Mouse (Mus musculus) ovary, adult 18-20 months (tissue): ENCODE results near the gene Dusp1.

Source experiments
- DNase-seq: peaks from one replicate; pipeline ENCODE4 v3.0.0; 2022; ENCODE audit warnings: low spot score, mixed read lengths

The Dusp1 gene

GRCm38 (mm10) chr17:26584063-26584462, 22.1 kb upstream of the Dusp1 start:
- DNase-seq = no peak

GRCm38 (mm10) chr17:26583606-26584005, 21.7 kb upstream of the Dusp1 start:
- DNase-seq = no peak

- DNase-seq = no peak
Observed at GRCm38 (mm10) chr17:26583056-26583455, 21.1 kb upstream of the Dusp1 start.

GRCm38 (mm10) chr17:26582297-26582696, 20.4 kb upstream of the Dusp1 start:
- DNase-seq = peak; percentile 55

GRCm38 (mm10) chr17:26580873-26581401, 19.0 kb upstream of the Dusp1 start:
- no peak for DNase-seq

- DNase-seq = no peak
Observed at GRCm38 (mm10) chr17:26579396-26579795, 17.5 kb upstream of the Dusp1 start.

DNA sequence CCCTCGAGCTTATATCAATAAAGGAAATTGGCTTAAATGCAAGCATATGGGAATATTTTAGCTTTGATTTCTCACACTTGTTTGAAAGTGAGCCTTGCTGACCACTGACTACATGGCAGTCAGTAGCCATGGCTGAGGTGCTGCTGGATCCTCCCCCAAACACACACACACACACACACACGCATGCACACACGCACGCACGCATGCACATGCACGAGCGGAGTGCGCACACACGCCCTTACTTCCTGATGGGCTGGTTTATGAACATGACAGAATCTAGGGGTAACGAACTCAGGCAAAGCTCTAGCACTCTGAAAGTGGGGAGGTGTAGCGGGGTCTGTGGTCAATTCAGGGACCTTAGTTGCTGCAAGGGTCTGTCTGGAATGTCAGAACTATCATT, 16.8 kb upstream of the Dusp1 start:
- no peak for DNase-seq

DNA sequence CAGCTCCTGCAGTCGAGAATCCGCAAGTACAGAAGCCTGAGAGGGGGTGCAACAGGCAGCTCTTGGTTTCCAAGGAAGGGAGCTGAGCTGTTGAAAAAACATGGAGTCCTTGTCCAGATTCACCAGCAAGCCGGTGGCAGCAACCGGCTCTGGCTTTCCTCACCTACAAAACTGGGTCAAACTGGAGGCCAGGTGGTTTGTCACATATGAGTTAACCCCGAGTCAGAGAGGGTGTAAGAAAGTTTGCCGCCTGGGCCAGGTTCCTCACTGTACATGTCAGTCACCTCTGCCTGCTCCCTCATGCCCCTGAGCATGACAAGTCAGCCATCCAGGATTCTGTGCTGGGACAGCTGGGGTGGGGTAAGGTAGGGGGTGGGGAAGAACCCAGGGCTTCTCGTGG, 16.2 kb upstream of the Dusp1 start:
- no peak for DNase-seq

DNA sequence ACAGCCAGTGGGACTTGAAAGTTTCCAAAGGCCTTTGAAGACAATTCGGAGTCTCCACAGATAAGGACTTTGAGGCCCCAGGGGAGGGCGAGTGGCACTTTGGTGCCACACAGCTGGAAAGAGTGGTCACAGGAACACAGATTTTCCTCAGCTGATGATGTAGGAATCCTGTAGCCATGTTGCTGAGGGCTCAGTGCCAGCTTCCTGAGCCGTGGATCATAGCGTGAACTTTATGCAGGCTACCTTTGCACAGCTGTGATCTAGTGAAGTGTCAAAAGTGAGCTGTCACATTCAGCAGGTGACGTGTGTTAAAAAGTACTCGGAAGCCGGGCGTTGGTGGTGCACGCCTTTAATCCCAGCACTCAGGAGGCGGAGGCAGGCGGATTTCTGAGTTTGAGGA, 15.4 kb upstream of the Dusp1 start:
- no peak for DNase-seq

GRCm38 (mm10) chr17:26576833-26577232, 14.9 kb upstream of the Dusp1 start:
- DNase-seq = peak; percentile 31

DNA sequence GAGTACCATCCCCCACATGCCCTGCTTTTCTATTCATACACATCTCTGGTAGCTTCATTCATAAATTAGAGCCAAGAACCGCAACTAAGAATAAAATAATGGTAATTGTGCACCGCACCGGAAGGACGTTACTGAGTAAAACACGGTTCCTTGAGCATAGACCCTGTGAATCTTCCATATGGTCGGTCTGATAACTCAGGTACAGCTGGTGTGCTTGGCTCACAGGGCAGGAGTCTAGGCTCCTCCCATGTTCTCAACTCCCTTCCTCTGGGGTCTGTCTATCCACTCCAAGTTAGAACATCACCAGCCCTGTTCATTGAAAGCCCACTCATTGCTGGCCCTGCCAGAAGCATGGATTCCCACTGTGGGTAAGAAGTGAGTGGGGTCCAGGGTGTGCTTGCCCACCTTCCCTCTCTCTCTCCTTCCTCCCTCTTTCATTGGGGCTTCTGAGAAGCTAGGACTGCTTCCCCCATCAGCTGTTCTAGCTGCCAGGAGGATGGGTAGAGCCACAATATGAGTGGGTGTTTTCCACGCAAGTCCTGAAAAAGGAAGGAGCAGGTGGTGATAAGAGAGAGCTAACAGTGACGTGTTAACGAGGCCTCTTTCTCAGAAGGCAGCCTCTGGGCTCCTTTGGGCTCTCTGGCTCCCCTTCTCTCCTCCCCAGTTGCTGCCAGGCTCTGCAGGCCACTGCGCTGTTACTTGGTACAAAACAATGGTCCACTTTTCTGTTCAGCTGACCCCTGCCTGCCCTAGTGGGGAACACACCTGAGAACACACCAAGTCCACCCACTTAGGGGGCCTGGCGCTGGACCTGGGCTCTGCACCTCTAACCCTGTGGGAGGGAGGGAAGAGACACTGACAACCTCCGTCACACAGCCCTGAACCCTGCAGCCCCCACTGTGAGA, 14.1 kb upstream of the Dusp1 start:
- no peak for DNase-seq

DNA sequence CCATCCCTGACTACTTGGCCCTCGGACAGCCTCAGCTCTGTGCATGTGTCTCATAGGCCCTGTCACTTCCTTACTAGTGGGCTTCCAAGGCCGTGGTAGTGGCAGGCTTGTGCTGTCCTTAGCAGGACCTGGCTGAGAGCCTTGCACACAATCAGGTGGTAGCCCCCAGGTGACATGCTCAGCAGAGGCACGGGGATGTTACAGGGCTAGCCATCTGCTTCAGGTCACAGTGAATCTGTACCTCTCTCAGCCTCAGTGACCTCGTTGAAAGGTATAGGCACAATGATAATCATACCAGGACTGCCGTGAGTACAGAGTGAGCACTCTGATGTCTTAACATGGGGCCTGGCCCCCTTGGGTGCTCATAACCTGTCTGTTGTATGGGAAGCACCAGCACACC, 12.8 kb upstream of the Dusp1 start:
- DNase-seq = no peak

GRCm38 (mm10) chr17:26574118-26574517, 12.2 kb upstream of the Dusp1 start:
- no peak for DNase-seq

GRCm38 (mm10) chr17:26572265-26572664, 10.3 kb upstream of the Dusp1 start:
- DNase-seq = no peak

DNA sequence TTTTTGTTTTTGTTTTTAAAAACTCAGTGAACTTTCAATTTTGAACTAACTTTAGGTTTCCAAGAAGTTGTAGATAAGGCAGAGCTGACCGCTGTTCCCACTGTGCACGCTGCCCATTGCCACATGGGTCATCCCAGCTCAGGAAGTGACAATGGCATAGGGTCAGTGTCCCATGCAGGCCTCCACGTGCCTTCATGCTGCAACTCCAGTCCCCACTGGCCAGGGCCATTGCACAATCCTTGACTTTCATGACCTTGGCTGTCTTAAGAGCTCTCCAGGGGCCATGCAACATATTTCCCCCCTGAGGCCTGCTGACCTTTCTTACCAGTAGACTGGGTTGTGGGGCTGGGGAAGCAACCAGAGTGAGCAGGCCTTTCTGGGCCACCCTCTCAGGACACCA, 9.4 kb upstream of the Dusp1 start:
- peak; percentile 25 for DNase-seq

DNA sequence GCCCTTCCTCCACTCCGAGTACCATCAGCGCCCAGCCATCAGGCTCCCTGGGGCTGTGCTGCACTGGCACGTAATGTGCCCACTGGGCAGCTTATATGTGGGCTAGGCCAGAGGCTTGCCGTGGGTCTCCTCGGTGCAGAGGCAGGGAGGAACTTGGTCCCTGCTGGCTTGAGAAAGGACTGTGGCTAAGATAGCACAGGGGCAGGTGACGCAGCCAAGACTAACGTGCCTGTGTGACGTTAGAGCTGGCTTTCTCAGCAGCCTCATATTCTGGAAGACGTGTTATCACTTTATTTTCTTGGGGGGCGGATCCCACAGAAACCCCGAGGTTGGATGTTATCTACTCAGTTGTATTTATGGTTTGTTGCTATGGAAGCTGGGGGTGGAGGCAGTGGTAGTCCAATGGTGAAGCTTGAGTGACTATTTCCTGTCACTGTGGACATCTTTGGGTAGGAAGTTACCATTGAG, 8.8 kb upstream of the Dusp1 start:
- no peak for DNase-seq

DNA sequence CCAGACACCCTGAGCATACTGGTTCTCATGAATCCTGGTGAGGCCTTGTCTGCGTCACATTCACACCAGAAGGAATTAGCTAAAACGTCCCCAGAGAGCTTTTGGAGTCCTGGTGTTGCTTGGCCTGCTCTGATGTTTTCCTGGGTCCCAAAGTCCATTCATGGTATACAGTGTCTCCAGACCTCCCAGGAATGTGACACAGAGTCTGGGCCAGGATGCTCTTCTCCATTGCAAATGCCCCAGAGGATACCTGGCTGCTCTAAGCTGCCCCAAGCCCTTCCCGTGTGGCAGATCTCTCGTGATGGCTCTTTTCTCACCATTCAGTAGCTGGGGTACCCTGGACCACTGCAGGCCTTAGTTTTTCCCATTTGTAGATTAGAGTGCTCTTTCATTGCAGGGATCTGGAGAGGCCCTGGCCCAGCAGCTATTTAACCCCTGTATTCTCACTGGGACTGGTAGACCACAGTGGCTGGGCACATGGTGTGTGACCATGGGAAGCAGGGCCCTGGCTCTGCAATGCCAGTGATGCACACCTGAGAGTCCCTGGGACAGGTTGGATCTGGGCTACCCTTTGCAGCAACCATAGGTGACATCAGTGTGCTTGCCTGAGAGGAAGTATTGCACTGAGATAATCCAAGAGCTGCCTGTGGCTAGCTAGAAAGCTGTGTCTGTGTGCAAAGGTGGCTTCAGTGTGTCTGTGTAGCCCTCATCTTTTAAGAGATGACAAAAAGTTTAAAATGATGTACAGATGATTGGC, 7.8 kb upstream of the Dusp1 start:
- no peak for DNase-seq

GRCm38 (mm10) chr17:26567818-26568173, 5.9 kb upstream of the Dusp1 start:
- no peak for DNase-seq

GRCm38 (mm10) chr17:26567142-26567817, 5.4 kb upstream of the Dusp1 start:
- DNase-seq = no peak

- no peak for DNase-seq
Observed at GRCm38 (mm10) chr17:26564439-26564838, 2.5 kb upstream of the Dusp1 start.

DNA sequence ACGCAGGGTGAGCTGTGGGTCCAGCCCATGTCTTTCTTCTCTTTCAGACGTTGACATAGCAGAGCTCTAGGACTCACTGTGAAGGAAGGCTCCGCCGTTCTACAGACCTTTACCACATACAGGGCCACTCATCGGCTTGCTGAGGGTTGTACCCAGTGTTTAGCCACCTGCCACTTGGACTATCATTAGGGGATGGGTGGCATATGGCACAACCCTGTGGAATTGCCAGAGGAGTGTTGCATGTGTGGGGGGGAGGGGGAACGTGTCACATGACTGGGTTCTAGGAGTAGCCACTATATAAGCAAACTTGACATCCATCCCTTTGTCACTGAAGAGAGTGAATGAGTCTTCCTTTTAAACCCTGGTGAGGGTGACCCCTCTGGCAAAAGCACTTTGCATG, 1.5 kb upstream of the Dusp1 start:
- DNase-seq = no peak

DNA sequence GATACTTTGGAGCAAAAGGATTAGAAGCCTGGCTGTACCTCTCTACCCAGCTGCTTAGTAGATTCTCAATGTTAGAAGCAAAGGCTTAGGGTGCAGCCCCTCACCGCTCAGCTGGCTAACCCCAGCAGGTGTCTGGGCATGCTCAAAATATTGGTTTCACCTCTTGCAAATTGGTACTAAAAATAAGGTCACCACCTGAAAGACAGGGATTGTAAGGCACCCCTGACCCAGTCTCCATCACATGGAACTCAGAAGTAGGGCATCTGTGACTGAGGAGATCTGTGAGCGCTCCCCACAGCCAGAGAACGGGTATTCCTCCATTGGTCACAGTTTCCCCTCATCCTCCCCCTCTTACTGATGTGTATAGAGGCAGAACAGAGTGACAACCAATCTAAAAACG, 364 bp upstream of the Dusp1 start:
- DNase-seq = no peak

DNA sequence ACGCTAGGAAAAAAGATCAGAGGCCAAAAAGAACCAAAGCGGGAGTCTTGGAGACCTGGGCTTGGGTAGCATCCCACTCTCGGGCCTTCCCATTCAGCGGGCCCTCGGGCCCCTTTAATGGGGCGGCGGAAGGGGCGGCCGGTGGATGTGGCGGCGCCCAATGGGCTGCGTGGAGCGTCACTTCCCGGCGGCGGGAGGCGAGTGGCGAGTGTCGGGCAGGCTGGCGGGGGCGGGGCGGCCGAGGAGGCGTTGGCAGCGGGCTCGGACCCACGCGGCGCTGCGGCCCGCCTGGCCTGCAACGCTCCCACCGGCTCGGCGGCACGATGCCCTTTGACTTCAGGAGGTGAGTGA, 663 bp downstream of the Dusp1 start, which contains the start of gene Ergic1:
Gene Ergic1 (plus strand): TSS at position 200 of the 351 bp plus-strand sequence.
- peak; percentile 86 for DNase-seq
